Mouse (Mus musculus): Measurements from ENCODE around the gene Ackr1.

DNA sequence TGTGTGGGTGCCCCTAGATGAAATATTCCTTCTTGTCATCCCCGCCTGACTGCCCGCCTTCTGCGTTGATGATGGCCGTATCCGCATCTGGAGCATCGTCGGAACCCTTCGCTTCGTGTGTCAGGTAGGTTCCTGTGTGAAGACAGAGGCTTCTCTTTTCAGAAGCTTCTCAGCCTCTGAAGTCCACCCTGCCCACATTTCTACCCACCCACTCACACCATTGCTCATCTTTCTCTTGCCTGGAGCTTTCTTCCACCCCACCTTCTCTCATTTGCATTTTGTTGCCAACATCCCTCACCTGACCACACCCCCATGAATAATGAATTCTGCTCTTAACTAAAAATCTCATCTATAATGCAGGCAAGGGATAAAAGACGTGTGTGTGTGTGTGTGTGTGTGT lies 3.5 kb upstream of the Ackr1 start:
- TF ChIP-seq CTCF (conservative IDR thresholded peaks at IDR 0.05; ENCODE audit: low read length) = no peak
- no peak for TF ChIP-seq POU5F1 (IDR thresholded peaks at IDR 0.05; ENCODE audit: borderline replicate concordance, low read length)

All from E14TG2a.4 (cell line).